In the genomic region with DNA sequence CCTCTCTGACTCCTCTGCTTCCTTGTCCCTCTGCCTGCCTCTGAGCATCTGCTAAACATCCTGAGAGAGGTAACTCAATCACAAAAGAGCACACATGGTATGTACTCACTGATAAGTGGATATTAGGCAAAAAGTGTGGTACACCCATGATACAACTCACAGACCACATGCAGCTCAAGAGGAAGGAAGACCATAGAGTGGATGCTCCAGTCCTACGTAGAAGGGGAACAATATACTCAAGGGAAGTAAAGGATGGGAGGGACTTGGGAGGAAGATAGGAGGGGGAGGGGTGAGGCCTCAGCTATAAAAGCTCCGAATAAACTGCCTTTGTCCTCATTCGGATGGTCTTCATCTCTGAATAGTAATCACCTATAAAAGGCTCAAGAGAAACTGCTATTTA, we compare ENCODE assay signal across 26 mouse cellular contexts.
"Had no signal": no experiment of that assay in that cellular context is flagged by ENCODE, and none has a peak within 500 bp of the region (broad histone marks: within the 10 kb centered on the region; RNA-seq: fewer than 3 reads in every experiment).

No protein-coding gene starts in this region.

- H3K9me3 ChIP-seq: heart, embryonic 10.5 days; heart, embryonic 12.5 days; hindbrain, embryonic 10.5 days; hindbrain, embryonic 12.5 days; intestine, embryonic 15.5 days; limb, embryonic 13.5 days; limb, embryonic 15.5 days; liver, embryonic 12.5 days had no signal

- H3K4me1 ChIP-seq: heart, embryonic 10.5 days; heart, embryonic 12.5 days; hindbrain, embryonic 12.5 days; intestine, embryonic 15.5 days; limb, embryonic 13.5 days; limb, embryonic 15.5 days; liver, embryonic 12.5 days had no signal

- H3K4me2 ChIP-seq: heart, embryonic 12.5 days; hindbrain, embryonic 12.5 days; hindbrain, embryonic 14.5 days; intestine, embryonic 15.5 days; limb, embryonic 13.5 days; limb, embryonic 15.5 days; liver, embryonic 12.5 days had no signal

- H3K27me3 ChIP-seq: heart, embryonic 12.5 days; hindbrain, embryonic 12.5 days; intestine, embryonic 15.5 days; limb, embryonic 13.5 days; limb, embryonic 15.5 days; liver, embryonic 12.5 days had no signal

- DNase-seq: gastrocnemius, adult 2 months; gastrocnemius, postnatal 10 days; gastrocnemius, postnatal 25 days; heart, adult 11 months; heart, adult 2 months; heart, postnatal 10 days; heart, postnatal 4 days; kidney, adult 18-20 months; kidney, adult 8-10 months; kidney, postnatal 14 days; kidney, postnatal 36 days; layer of hippocampus, adult 9-11 months; layer of hippocampus, postnatal 36 days; left cerebral cortex, postnatal 4 days had no signal

- H3K27ac ChIP-seq: gastrocnemius, adult 2 months; heart, adult 2 months; heart, embryonic 10.5 days; hindbrain, embryonic 10.5 days; hindbrain, embryonic 12.5 days; hindbrain, embryonic 14.5 days; intestine, embryonic 15.5 days; limb, embryonic 13.5 days; limb, embryonic 15.5 days; liver, embryonic 12.5 days had no signal

- H3K9ac ChIP-seq: heart, embryonic 12.5 days; hindbrain, embryonic 12.5 days; hindbrain, embryonic 14.5 days; intestine, embryonic 15.5 days; limb, embryonic 13.5 days; limb, embryonic 15.5 days; liver, embryonic 12.5 days had no signal

- ATAC-seq: hindbrain, embryonic 16.5 days; inflammation-experienced regulatory T-cells, adult 6 months; intestine, embryonic 15.5 days; intestine, postnatal 0 days; liver, embryonic 12.5 days had no signal

- H3K4me3 ChIP-seq: gastrocnemius, adult 2 months; heart, adult 2 months; heart, embryonic 10.5 days; heart, embryonic 12.5 days; hindbrain, embryonic 10.5 days; hindbrain, embryonic 12.5 days; intestine, embryonic 15.5 days; limb, embryonic 13.5 days; limb, embryonic 15.5 days; liver, embryonic 12.5 days had no signal

- H3K36me3 ChIP-seq: heart, embryonic 10.5 days; heart, embryonic 12.5 days; hindbrain, embryonic 10.5 days; hindbrain, embryonic 12.5 days; intestine, embryonic 15.5 days; limb, embryonic 13.5 days; limb, embryonic 15.5 days; liver, embryonic 12.5 days had no signal
